Mouse (Mus musculus): Measurements from ENCODE around the gene Pram1.

GRCm38 (mm10) chr17:33684671-33685231 is 46.9 kb downstream of the Pram1 start:
- TF ChIP-seq CTCF (IDR thresholded peaks at IDR 0.05; ENCODE audit: extremely low read depth, insufficient read depth, low read length) (peak; percentile 20; the same call in 1 of the 2 replicates), POLR2A (IDR thresholded peaks at IDR 0.05; ENCODE audit: extremely low read depth, insufficient read depth, low read length) (peak; percentile 31; the same call in 1 of the 2 replicates)
